Mouse (Mus musculus) heart, embryonic 13.5 days (tissue): ENCODE results near the gene Sned1. TPM values are rescaled to one million over a fixed set of nuclear protein-coding genes. Genes with fewer than 3 reads are reported as not detected.
A peak's percentile ranks its signal among the peaks of the same experiment; 100 is the strongest.

Experiments used
- ATAC-seq: fragments of 200-750 bp; cut with Nextera tagmentation; 2 replicates; pipeline ENCODE4 v1.8.0; 2017; ENCODE audit warnings: moderate TSS enrichment; ENCODE audit not compliant: insufficient number of reproducible peaks, low FRiP score, low TSS enrichment; ENCODE audit errors: extremely low read depth
- H3K27ac ChIP-seq: fragments of 300-500 bp; sonication (generic); replicated peaks from 2 replicates; pipeline ENCODE4 v1.5.1; 2015; ENCODE audit warnings: moderate library complexity, mild to moderate bottlenecking, inconsistent platforms
- H3K27me3 ChIP-seq: fragments of 300-500 bp; sonication (generic); replicated peaks from 2 replicates; pipeline ENCODE4 v1.6.1; 2015; ENCODE audit warnings: mild to moderate bottlenecking, inconsistent platforms
- H3K36me3 ChIP-seq: fragments of 300-500 bp; sonication (generic); 2 replicates; pipeline ENCODE4 v1.6.1; 2015; ENCODE audit warnings: mild to moderate bottlenecking, inconsistent platforms
- H3K4me1 ChIP-seq: fragments of 300-500 bp; sonication (generic); 2 replicates; pipeline ENCODE4 v1.6.1; 2015; ENCODE audit warnings: inconsistent platforms
- H3K4me2 ChIP-seq: fragments of 300-500 bp; sonication (generic); 2 replicates; pipeline ENCODE4 v1.6.1; 2015; ENCODE audit warnings: inconsistent platforms, mild to moderate bottlenecking, moderate library complexity
- H3K4me3 ChIP-seq: fragments of 300-500 bp; sonication (generic); 2 replicates; pipeline ENCODE4 v1.5.1; 2015; ENCODE audit warnings: moderate library complexity, mild to moderate bottlenecking, inconsistent platforms
- H3K9ac ChIP-seq: fragments of 300-500 bp; sonication (generic); 2 replicates; pipeline ENCODE4 v1.6.1; 2015; ENCODE audit warnings: inconsistent platforms, mild to moderate bottlenecking, moderate library complexity
- H3K9me3 ChIP-seq: fragments of 300-500 bp; sonication (generic); 2 replicates; pipeline ENCODE4 v1.6.1; 2016; ENCODE audit warnings: inconsistent platforms
- WGBS: fragments of 180-500 bp; shearing (Covaris S2); methylation state at CpG from one replicate; pipeline ENCODE4 v1.1.7; 2015; ENCODE audit warnings: mixed read lengths; 5-methylcytosine and 5-hydroxymethylcytosine counted together
- polyA plus RNA-seq: library from polyadenylated mRNA; unstranded; fragments of >200 nt; fragmentation: Nextera tagmentation; extraction: Ambion mirVana; gene quantifications from 2 replicates; pipeline ENCODE4 v1.2.1, GENCODE M21; 2015

Gene Sned1
- polyA plus RNA-seq, 1 experiment from 2014 or later = 3.8 TPM

DNA sequence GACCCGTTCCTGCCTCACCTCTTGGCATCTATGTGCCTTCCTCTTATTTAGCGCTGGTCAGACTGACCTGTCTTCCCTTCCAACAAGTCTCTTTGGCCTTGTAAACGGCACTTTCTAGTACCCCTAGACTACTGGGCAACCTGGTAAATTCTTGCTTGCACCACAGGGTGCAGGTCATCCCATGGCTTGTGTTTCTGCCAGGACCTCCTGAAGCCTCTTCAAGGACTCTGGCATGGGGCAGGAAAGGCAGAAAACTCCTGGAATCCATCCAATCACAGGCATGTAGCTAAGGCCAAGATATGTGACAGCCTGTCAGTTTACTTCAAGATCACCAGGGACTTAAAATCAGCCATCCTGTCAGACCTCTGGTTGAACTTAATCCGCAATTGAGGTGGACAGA, 6.0 kb upstream of the Sned1 start:
- Histone ChIP-seq H3K27me3 (peaks cover 23% of the 10 kb centered on the region), H3K36me3 (no peaks in the 10 kb centered on the region), H3K4me3 (no peak overlapping the region), H3K9me3 (no peaks in the 10 kb centered on the region), H3K9ac (no peak overlapping the region), H3K4me2 (no peak overlapping the region), H3K27ac (no peak overlapping the region), H3K4me1 (peaks cover 9% of the 10 kb centered on the region)
- WGBS = 60% methylated on average over 4 of the region's 4 CpGs
- ATAC-seq = no peak

DNA sequence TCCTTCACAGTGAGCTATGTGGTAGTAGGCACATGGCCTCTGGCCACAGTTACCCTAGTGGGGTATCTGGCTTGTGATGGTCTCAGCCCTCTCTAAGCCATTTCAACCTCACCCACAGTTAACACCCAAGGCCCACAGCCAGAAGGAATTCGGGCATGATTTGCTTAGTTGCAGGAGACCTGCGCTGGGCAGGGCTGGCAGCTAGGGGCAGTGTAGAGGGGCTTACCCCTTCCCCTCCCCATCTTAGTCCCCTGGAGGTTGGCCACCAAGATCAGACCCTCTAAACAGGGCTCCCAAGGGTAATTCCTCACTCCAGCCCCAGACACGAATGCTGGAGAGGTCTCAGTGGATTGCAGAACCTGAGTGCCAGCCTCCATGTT, 894 bp downstream of the Sned1 start:
- H3K27me3 ChIP-seq = peaks cover 49% of the 10 kb centered on the region
- no peak for ATAC-seq
- H3K4me2 ChIP-seq = peak overlapping the region; percentile 100
- H3K9ac ChIP-seq = peak overlapping the region; percentile 82
- WGBS = 8% methylated on average over 3 of the region's 3 CpGs
- no peaks in the 10 kb centered on the region for H3K36me3 ChIP-seq
- H3K4me3 ChIP-seq = peak overlapping the region; percentile 69
- peak overlapping the region; percentile 20; the same call in 1 of the 2 replicates for H3K27ac ChIP-seq
- no peaks in the 10 kb centered on the region for H3K9me3 ChIP-seq
- peaks cover 20% of the 10 kb centered on the region for H3K4me1 ChIP-seq

DNA sequence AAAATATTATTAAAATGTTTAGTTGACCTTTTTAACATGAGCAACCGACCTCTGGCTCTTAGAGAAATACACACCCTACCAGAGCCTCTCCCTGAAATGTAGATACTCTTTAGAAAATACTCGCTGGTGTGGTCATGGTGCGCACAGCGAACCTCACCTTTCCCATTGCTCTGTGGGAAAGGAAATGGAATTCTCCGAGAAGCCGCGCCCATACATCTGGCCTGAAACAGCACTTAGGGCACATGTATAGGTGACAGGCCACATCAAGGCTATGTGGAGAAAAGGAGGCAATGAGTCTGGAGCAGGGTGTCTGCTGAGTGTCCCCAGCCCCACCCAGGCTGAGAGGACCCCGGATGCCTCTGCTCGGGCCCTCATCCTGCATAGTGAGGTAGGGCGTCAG, 2.0 kb downstream of the Sned1 start:
- Histone ChIP-seq H3K36me3 (no peaks in the 10 kb centered on the region), H3K9ac (no peak overlapping the region), H3K4me2 (no peak overlapping the region; the same call in 1 of the 2 replicates), H3K4me1 (peaks cover 20% of the 10 kb centered on the region), H3K9me3 (no peaks in the 10 kb centered on the region), H3K27me3 (peaks cover 49% of the 10 kb centered on the region), H3K4me3 (no peak overlapping the region), H3K27ac (no peak overlapping the region)
- ATAC-seq = no peak
- 85% methylated on average over 10 of the region's 10 CpGs for WGBS

DNA sequence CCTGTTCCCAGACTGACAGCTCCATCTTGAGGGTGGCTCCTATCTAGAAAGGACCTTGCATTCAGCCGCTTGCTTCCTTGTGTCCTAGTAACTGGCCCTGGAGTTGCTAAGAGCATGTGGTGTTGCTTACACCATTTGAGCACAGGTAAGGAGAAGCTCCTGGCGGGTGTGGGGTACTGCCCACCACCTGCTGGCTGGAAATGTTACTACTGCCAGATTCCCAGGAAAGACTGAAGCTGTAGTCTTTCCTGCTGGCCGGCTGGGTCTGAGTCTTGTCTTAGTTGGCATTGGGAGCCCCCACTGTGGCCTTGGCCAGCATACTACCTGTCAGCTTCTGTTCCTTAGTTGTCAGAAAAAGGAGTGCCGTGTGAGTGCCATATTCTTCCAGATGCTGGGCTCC, 2.6 kb downstream of the Sned1 start:
- Histone ChIP-seq H3K4me2 (peak overlapping the region; percentile 3; the same call in 1 of the 2 replicates), H3K4me1 (peaks cover 17% of the 10 kb centered on the region), H3K36me3 (no peaks in the 10 kb centered on the region), H3K9me3 (no peaks in the 10 kb centered on the region), H3K4me3 (no peak overlapping the region), H3K27ac (no peak overlapping the region), H3K27me3 (peaks cover 49% of the 10 kb centered on the region), H3K9ac (no peak overlapping the region)
- ATAC-seq = no peak
- 40% methylated on average over 4 of the region's 4 CpGs for WGBS

DNA sequence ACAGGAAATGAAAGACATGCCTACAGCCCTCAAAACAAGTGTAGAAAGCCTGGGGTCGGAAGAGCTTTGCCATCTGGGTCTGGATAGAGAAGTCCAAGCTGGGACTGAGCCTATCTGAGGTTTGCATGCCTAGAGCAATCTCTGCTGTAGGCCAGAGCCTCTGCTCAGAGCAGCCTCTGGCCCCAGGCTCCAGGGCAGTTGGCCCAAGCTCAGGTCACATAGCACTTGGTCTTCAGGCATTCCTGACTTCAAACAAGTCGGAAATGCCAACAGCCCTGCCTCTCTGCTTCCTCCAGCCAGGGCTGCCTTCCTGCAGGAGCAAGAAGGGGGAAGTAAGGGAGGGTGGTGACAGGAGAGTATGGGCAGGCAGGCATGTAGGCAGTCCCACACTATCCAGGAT, 10.3 kb downstream of the Sned1 start:
- no peak for ATAC-seq
- Histone ChIP-seq H3K4me1 (peaks cover 14% of the 10 kb centered on the region), H3K9me3 (no peaks in the 10 kb centered on the region), H3K27ac (no peak overlapping the region), H3K27me3 (no peaks in the 10 kb centered on the region), H3K9ac (no peak overlapping the region), H3K36me3 (no peaks in the 10 kb centered on the region), H3K4me3 (no peak overlapping the region), H3K4me2 (no peak overlapping the region)
- 35% methylated on average over 2 of the region's 2 CpGs for WGBS

DNA sequence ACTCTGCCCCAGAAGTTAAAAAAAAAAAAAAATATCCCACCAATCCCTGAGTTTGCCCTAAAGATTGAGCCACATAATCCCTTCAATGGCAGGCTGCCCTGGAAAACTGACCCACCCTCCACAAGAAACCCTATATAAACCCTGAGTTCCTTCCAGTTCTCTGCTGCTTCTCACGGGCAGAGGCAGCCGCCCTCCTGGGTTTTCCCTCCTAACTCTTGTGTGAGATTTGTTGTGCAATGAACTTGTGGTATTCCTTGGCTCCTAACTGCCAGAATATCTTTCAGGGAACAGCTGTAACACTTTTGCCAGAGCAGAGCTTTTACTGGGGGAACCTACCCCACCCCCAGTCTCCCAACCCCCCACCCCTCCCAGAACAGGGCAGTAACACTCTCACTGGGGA, 16.9 kb downstream of the Sned1 start:
- H3K4me2 ChIP-seq = no peak overlapping the region
- 40% methylated on average over 2 of the region's 2 CpGs for WGBS
- no peaks in the 10 kb centered on the region for H3K4me1 ChIP-seq
- H3K36me3 ChIP-seq = no peaks in the 10 kb centered on the region
- H3K27me3 ChIP-seq = no peaks in the 10 kb centered on the region; the same call in 1 of the 2 replicates
- H3K4me3 ChIP-seq = no peak overlapping the region
- H3K27ac ChIP-seq = no peak overlapping the region
- no peak for ATAC-seq
- H3K9me3 ChIP-seq = no peaks in the 10 kb centered on the region
- no peak overlapping the region for H3K9ac ChIP-seq

GRCm38 (mm10) chr1:93255761-93256160, 20.1 kb downstream of the Sned1 start:
- no peaks in the 10 kb centered on the region; the same call in 1 of the 2 replicates for H3K27me3 ChIP-seq
- no peaks in the 10 kb centered on the region for H3K9me3 ChIP-seq
- ATAC-seq = no peak
- 82% methylated on average over 7 of the region's 7 CpGs for WGBS
- no peaks in the 10 kb centered on the region for H3K36me3 ChIP-seq
- H3K4me1 ChIP-seq = no peaks in the 10 kb centered on the region
- H3K9ac ChIP-seq = no peak overlapping the region
- H3K4me2 ChIP-seq = no peak overlapping the region
- H3K4me3 ChIP-seq = no peak overlapping the region
- no peak overlapping the region for H3K27ac ChIP-seq

GRCm38 (mm10) chr1:93257560-93257959, 21.9 kb downstream of the Sned1 start:
- Histone ChIP-seq H3K4me1 (no peaks in the 10 kb centered on the region), H3K27me3 (no peaks in the 10 kb centered on the region), H3K9me3 (no peaks in the 10 kb centered on the region), H3K4me3 (no peak overlapping the region), H3K4me2 (no peak overlapping the region), H3K36me3 (no peaks in the 10 kb centered on the region), H3K9ac (no peak overlapping the region), H3K27ac (no peak overlapping the region)
- no peak for ATAC-seq
- 69% methylated on average over 1 of the region's 1 CpGs for WGBS

- Histone ChIP-seq H3K4me3 (no peak overlapping the region), H3K27me3 (no peaks in the 10 kb centered on the region), H3K9me3 (no peaks in the 10 kb centered on the region), H3K27ac (no peak overlapping the region), H3K9ac (no peak overlapping the region), H3K36me3 (peaks cover 4% of the 10 kb centered on the region; the same call in 1 of the 2 replicates), H3K4me1 (no peaks in the 10 kb centered on the region), H3K4me2 (no peak overlapping the region)
- ATAC-seq = no peak
- WGBS = 35% methylated on average over 3 of the region's 3 CpGs
Observed at GRCm38 (mm10) chr1:93267207-93267606, 31.6 kb downstream of the Sned1 start.

DNA sequence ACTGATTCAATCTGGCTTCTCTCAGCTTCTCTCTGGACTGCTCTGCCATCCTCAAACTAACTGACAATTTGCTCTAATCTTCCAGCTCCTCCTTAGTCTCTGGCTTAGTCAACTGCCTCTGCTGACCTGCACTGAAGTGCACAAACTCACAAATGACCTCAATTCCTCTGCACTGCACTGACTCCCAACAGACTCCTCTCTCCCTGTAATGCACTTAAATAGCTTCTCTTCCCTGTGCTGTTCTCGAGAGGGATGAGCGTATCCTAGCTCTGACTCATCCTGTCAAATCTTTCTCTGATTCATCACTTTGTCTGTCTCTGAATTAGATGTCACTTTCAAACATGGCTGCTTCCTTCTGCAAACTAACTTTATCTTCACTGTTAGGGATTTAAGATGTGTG, 32.6 kb downstream of the Sned1 start:
- Histone ChIP-seq H3K4me1 (no peaks in the 10 kb centered on the region), H3K9ac (no peak overlapping the region), H3K27ac (no peak overlapping the region), H3K27me3 (no peaks in the 10 kb centered on the region), H3K4me2 (no peak overlapping the region), H3K36me3 (peaks cover 4% of the 10 kb centered on the region; the same call in 1 of the 2 replicates), H3K4me3 (no peak overlapping the region), H3K9me3 (no peaks in the 10 kb centered on the region)
- 73% methylated on average over 2 of the region's 2 CpGs for WGBS
- no peak for ATAC-seq

GRCm38 (mm10) chr1:93270516-93271240, 35.0 kb downstream of the Sned1 start:
- 59% methylated on average over 3 of the region's 3 CpGs for WGBS
- Histone ChIP-seq H3K4me1 (no peaks in the 10 kb centered on the region), H3K9me3 (no peaks in the 10 kb centered on the region), H3K4me3 (no peak overlapping the region), H3K9ac (no peak overlapping the region), H3K27ac (no peak overlapping the region), H3K27me3 (no peaks in the 10 kb centered on the region), H3K4me2 (no peak overlapping the region), H3K36me3 (peaks cover 4% of the 10 kb centered on the region; the same call in 1 of the 2 replicates)
- no peak for ATAC-seq

- H3K9ac ChIP-seq = no peak overlapping the region
- 0 out of 2 replicates have a peak, but pooled peaks cover 5% of the 10 kb centered on the region for H3K27me3 ChIP-seq
- 73% methylated on average over 5 of the region's 6 CpGs for WGBS
- H3K4me1 ChIP-seq = no peaks in the 10 kb centered on the region
- H3K4me2 ChIP-seq = no peak overlapping the region
- no peaks in the 10 kb centered on the region for H3K9me3 ChIP-seq
- ATAC-seq = no peak
- no peak overlapping the region for H3K27ac ChIP-seq
- peaks cover 4% of the 10 kb centered on the region; the same call in 1 of the 2 replicates for H3K36me3 ChIP-seq
- no peak overlapping the region for H3K4me3 ChIP-seq
Observed at GRCm38 (mm10) chr1:93271751-93272150, 36.1 kb downstream of the Sned1 start.
